Mouse (Mus musculus): ENCODE results near the gene Traip.

Gene Traip

DNA sequence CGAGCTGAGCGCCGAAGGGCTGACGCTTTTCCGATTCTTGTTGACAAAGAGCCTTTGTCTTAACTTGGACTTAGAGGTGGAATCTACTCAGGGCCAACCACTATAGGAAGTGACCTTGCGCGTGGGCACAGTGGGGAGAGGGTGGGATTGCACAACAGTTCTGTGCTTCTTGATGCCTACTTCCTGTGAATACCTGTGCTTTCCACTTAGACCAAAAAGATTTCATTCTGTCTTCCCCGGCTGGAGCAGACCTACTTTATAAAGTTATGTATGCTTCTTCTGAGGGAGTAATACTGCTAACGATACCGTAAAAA, at the start of gene Traip:
Gene Traip, plus strand, starts transcription at position 215 of the 314 bp plus-strand sequence.
- DNase-seq (ENCODE audit: low read depth, low spot score), result no peak

DNA sequence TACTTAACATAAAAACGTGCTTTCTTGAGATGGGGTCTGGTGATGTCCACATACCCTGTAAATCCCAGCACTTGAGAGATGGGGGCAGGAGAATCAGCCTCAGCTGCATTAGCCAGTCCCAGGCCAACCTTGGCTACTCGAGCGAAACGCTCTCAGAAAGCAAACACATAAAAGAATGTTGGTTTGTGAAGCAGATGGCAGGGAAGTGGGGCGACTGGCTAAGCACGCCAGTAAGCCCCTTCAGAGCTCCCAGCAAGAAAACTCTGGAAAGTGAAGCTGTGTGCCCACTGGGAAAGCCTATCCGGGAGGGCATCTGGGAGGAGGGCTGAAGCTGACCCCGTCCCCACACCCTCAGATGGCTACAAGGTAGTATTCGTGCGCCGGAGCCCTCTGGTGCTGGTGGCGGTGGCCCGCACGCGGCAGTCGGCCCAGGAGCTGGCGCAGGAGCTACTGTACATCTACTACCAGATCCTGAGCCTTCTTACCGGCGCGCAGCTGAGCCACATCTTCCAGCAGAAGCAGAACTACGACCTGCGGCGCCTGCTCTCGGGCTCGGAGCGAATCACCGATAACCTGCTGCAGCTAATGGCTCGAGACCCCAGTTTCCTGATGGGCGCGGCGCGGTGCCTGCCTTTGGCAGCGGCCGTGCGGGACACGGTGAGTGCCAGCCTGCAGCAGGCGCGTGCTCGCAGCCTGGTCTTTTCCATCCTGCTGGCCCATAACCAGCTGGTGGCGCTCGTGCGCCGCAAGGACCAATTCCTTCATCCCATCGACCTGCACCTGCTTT, 48.9 kb upstream of the Traip start:
- DNase-seq (ENCODE audit: low read depth, low spot score), result no peak

DNA sequence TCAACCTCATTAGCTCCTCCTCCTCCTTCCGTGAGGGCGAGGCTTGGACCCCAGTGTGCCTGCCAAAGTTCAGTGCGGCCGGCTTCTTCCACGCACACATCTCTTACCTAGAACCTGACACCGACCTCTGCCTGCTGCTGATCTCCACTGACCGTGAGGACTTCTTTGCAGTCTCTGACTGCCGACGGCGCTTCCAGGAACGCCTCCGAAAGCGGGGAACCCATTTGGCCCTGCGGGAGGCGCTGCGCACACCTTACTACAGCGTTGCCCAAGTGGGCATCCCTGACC, 48.4 kb upstream of the Traip start:
- no peak for DNase-seq (ENCODE audit: low read depth, low spot score)

DNA sequence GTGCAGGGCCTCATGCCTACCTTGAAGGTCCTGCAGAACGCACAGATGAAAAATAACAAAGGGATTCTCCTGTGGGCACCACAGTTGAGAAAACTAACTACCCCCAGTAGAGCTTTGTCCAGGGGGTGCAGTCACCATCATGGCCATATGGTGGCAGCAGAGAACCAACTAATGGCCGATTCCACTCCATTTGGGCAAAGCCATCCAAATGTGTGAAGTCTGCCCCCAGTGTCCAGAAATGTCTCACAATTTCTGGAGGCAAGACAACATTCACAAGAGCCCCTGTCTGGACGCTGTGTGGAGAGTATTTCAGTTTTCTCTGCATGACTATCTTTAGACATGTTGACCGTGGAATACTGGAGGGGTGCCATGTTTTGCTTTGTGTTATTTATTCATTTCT, 45.2 kb upstream of the Traip start:
- peak; percentile 72 for DNase-seq (ENCODE audit: low read depth, low spot score)

DNA sequence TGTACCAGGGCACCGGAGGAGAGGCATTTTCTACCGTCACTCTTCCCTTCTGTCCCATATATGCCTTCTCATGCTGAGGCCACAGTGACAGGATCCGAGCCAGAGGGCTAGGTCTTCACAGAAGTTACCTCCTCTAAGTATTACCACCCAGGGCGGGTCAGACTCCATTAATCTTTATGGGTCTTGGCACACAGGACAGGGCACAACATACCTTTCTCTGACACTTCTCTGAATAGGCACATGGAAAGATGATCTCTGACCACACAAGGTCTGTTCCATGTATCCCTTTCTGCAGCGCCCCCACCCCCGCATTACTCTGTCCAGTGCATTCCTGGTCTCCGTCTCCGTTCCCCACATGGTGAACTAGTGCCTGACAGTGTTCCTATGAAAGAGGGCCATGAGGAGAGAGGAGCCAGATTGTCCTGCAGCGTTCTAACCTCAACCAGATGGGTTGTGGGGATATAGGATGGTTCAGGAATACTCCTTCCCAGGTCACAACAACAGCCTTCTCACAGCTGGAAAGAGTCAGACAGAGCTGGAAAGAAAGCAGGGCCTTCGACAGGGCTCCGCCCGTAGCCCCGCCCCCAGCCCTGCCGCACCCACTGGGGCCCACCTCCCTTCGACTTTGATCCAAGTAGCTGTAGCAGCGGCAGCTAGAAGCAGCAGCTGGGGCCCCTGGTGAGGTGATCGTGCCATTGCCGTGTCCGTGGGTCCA, 43.5 kb upstream of the Traip start, which contains the start of gene Mst1r:
Gene Mst1r, plus strand, starts transcription at position 622 of the 715 bp plus-strand sequence.
- DNase-seq (ENCODE audit: low read depth, low spot score), result no peak

DNA sequence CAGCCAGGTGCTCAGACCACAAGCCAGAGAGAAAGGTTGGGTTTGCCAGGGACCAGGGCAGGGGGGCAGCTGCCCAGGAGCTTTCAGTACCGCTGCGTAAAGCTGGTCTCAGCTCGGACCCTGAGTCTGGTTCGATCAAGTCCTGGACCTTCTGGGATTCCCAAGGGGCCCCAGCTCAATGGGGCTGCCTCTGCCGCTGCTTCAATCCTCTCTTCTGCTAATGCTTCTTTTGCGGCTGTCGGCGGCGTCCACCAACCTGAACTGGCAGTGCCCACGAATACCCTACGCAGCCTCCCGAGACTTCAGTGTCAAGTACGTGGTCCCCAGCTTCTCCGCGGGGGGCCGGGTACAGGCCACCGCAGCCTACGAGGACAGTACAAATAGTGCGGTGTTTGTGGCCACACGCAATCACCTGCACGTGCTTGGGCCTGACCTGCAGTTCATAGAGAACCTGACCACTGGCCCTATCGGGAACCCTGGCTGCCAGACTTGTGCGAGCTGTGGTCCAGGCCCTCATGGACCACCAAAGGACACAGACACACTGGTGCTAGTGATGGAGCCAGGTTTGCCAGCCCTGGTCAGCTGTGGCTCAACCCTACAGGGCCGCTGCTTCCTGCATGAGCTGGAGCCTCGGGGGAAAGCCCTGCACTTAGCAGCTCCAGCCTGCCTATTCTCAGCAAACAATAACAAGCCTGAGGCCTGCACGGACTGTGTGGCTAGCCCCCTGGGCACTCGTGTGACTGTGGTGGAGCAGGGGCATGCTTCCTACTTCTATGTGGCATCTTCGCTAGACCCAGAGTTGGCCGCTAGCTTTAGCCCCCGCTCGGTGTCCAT, 42.8 kb upstream of the Traip start:
- no peak for DNase-seq (ENCODE audit: low read depth, low spot score)

DNA sequence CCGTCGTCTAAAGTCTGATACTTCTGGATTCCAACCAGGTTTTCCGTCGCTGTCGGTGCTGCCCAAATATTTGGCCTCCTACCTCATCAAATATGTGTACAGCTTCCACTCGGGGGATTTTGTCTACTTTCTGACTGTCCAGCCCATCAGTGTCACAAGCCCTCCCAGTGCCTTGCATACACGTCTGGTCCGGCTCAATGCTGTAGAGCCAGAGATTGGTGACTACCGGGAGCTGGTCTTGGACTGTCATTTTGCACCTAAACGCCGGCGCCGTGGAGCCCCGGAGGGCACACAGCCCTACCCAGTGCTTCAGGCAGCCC, 42.2 kb upstream of the Traip start:
- DNase-seq (ENCODE audit: low read depth, low spot score), result no peak

DNA sequence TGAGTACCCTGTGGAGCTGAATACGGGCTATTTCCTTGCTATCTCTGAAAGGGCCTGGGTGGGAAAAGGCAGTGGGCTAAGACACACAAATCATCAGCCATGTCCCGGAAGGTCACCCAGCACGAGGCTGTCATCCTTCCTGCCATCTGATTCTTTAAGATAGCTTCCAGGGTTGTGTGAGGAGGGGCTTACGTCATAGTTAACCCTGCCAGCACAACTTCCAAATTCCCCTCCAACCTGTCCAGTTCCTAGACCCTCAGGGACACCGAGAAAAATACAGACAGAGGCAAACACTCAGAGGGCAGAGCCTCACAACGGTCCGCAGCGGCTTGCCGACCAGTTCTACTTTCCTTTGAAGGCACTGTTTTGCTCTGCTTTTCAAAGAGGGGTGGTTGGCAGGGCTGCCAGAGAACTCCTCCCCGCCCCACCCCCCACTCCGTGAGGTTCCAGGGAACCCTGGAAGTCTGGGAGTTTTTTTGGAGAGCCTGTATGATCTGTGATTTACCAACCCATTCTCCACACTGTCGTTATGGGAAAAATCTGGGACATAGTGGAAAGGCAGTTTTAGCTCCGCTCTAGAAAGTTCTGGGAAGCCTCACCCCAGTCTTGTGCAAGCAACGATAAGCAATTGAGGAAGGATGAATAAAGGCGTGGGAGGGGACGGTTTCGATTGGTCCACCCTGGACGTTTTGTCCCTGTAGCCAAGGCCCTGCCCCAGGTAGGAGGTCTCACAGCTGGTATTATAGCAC, 41.4 kb upstream of the Traip start:
- DNase-seq (ENCODE audit: low read depth, low spot score), result no peak

DNA sequence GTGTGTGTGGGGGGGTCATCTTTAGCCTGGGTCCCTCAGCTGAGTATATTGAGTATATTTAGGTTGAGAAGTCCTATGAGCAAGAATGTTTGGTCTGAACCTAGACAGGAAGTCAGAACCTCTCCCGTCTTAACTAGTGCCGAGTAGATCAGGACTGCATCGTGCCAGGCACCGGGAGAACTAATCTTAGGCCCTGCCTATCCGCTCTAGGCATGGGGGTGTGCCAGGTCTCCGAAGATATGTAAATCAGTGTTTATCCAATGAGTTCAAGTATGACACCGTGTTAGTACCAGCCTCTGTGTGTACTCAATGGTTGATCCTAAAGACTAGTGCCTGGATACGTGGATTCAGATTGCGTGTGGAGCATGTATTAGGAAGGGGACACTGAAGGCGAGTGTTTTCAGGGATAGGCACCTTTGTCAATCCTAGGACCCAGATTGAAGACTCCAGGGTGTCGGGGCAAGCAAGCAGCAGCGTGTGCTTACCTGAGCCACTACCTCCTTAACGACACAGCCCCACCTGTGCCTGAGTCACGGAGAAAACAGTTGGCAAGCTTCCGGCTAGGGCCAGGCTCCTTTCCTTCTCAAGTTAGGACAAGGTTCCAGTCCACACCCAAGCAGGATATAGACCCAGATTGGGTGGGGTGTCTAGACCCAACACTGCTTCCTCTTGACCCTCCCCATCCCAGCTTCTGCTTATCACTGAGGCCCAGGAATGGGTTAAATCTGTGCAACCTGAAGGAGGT, 39.7 kb upstream of the Traip start:
- no peak for DNase-seq (ENCODE audit: low read depth, low spot score)

DNA sequence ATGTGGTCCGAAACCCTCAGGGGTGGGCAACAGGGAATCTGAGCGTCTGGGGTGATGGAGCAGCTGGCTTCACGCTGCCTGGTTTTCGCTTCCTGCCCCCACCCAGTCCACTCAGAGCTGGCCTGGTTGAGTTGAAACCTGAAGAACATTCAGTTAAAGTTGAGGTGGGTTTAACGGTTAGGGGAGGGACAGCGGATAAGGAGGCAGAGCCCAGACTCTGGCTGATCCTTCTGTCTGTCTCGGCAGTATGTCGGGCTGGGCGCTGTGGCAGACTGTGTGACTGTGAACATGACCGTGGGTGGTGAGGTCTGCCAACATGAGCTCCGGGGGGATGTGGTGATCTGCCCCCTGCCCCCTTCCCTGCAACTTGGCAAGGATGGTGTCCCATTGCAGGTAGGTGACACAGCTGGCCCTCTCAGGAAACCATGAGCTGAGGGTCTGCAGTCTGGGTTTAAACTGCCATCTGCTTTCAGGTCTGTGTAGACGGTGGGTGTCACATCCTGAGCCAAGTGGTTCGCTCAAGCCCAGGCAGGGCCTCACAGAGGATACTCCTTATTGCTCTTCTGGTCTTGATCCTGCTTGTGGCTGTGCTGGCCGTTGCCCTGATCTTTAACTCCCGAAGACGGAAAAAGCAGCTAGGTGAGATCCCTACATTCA, 35.0 kb upstream of the Traip start:
- DNase-seq (ENCODE audit: low read depth, low spot score), result no peak

DNA sequence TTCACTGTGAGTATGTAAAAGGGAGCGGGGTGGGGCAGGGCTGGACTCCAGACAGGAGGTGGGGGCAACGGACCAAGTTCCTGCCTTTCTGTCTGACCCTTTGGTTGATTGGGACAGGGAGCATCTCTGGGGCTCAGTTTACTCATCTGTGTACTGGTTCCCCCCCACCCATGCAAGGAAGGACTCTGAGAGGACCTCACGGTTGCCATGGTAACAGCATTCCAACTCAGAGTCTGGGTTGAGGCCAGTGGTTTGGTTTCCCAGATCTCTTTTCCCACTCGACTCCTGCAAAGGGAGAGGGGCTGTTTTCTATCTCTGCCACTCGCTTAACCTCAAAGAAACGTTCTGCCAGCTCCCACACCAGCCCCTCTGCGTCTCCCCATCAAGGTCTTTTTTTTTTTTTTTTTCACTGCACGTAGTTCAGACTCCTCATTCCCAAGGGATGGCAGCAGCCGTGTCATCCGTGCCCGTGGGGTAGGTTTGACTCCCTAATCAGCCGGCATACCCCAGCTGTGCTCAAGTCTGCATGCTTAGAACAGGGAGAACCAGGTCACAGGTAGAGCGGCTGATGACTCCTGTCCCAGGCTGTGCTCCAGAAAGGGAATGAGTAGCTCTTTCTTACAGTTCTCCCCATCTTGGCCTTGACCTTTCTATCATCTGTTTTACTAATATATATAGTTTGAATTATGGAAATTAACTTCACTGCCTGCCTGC, 31.9 kb upstream of the Traip start:
- DNase-seq (ENCODE audit: low read depth, low spot score), result no peak

DNA sequence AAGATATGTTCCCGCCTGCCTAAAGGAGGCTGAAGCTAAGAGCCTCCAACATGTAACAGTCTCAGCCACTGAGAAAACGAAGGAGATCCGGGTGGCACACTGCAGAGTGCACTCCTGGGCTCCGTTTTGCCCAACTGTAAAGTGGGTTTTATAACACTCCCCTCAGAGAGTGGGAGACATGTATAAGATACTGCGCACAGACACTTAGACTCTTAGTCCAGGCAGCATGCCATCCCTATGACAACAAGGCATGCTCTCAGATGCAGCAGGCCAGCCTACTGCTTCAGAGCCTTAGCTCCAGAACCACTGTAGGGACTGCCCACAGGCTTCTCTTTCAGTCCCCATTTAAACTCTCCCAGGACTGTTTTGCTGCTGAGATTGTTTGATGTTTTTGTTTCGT, 31.1 kb upstream of the Traip start:
- no peak for DNase-seq (ENCODE audit: low read depth, low spot score)

DNA sequence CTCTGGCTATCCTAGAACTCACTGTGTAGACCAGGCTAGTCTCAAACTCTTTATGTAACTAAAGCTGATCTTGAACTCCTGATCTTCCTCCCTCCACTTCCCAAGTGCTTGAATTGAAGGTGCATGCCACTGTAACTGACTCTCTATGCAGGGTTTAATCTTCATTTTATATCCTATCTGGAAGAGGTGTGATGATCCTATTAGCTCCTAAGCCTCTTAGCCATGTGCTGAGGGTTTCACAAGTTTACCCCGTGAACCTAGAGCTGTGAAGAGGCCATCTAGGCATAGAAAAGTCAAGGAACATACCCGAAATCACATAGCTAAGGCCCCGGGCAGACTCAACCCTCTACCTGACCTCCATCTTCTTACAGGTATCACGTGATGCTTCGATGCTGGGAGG, 30.5 kb upstream of the Traip start:
- no peak for DNase-seq (ENCODE audit: low read depth, low spot score)

DNA sequence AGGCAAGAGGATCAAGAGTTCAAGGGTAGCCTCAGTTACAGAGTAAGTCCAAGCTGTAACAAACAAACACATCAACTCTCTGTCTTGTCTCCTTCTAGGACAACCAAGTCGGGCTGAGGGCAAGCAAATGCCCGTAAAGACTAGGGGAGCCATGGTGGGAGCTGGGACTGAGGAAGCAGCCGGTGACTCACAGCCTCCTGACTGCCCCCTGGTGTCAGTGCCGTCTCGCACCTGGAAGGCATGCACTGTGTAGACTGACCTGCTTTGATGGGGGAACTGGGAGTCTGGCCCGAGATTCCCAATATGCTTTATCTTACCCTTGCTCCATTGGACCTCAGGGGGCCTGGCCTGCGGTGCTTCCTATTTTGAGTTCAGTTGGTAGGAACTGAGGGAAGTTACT, 26.9 kb upstream of the Traip start:
- DNase-seq (ENCODE audit: low read depth, low spot score), result no peak

DNA sequence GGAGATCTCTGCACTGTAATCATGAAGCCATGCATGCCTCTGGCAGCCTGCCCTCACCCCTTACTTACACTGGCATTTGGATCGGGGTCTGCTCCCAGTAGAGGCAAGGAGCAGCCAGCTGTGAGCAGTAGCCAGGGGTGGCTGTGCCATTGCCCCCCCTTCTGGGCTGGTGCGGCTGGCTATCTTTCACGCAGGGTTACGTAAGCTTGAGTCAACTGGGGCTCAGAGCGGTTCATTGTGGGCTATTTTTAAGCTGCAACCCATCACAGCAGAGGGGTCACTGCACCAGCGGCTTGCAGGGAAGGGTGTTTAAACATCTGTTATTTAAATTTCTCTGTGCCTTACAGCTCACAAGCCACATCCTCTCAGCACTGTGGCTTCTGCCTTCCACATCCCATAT, 26.0 kb upstream of the Traip start:
- no peak for DNase-seq (ENCODE audit: low read depth, low spot score)

DNA sequence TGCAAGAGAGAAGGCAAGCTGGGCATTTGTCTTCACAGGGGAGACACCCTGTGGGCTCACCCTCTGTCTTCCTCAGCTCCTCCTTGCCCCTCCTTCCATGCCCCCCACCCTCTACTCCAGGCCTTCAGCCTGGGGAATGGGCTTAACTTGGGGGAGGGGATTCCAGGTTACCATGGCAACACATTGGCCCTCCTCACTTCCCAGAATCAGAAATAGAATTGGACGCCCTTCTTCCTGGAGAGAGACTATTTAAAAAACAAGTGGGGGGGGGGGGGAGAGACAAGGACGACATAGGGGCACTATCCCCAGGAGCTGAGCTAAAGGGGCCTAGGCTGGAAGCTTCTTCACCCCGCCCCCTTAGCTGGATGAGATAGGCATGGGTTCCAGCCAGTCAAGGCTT, 24.7 kb upstream of the Traip start:
- DNase-seq (ENCODE audit: low read depth, low spot score), result no peak

DNA sequence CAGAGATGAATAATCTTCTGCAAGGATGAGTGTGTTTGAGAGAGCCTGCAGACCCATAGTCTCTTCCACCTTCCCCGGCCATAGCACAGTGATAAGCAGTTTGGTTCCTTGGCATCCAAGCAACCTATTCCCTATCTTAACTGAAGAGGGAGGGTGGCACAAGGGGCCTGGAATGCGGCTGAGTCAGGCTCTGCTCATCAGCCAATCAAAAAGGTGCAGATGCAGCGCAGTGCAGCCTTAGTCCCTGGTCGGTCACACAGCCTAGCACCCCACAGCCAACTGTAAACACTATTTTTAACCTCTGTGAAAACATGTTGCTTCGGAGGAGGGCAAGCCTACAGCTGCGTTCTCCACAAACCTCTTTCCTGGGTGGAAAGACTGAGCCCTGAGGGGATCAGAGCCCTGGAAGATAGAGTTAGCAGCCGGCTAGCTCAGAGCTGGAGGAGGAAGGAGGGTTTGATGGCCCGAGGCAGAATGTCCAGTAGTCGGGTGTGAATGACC, 23.0 kb upstream of the Traip start:
- DNase-seq (ENCODE audit: low read depth, low spot score), result no peak

DNA sequence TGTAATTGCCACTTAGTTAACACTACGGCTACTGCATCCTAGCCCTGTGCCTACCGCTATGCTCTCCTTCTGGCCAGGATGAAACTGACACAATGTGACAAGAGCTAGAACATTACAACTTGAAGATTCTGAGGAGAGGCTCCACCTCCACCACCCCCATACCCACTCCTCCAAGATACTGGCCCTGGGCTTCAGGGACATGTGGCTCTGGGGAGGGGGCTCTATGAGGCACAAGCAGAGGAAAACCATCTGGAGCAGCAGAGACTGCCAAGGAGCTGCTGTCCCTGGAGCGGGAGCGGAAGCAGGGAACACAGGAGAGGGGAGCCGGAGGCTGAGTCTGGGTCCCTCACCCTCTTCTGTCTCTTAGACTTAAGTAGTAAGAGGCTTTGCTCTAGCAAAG, 22.2 kb upstream of the Traip start:
- DNase-seq (ENCODE audit: low read depth, low spot score), result no peak

DNA sequence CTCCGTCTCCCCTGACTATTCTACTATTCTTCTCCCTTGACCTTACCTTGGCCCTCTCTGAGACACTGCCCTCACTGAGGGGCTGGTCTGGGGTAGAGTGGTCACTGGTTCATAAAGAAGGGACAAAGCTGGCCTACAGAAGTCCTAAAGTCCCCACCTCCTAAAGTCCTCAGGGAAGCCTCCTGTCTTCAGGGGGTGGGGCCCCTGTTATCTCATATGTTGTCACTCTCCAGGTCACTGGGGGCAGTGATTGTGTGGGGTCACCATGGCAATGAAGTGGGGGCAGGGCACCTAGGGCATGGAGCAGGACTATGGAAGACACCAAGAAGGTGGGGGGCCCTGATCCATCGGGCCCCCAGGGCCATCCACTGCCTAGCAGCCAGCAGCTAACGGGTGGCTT, 21.8 kb upstream of the Traip start, which contains the start of gene Actl11:
Gene Actl11, plus strand, starts transcription at position 301 of the 400 bp plus-strand sequence.
- DNase-seq (ENCODE audit: low read depth, low spot score), result no peak

DNA sequence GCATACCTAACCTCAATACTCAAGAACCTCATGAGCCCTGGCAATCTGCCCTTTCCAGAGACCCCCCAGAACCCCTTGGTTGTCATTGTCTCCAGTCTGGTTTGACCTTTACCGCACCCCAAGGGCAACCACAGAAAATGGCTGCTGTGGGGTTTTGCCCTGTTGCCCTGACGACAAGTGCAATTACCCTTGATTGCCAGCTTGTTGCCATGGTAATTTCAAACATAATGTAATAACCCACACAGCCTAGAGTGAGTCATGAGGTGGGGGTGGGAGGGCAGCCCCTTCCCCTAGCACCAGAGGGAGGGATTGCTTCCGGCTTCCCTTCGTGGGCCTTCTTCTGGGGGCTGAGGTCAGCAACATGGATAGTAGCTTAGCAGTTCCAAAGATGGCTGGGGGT, 17.7 kb upstream of the Traip start:
- no peak for DNase-seq (ENCODE audit: low read depth, low spot score)

All from c-Kit-negative CD71-positive TER-119-positive erythroid progenitor cells, embryonic 14.5 days (primary cell).